Mouse (Mus musculus) embryonic fibroblast, embryonic 13.5 days (primary cell): ENCODE results near the gene Snx18.

Experiments
- CTCF ChIP-seq: IDR thresholded peaks from 2 replicates; pipeline ENCODE4 v1.5.1; 2011; ENCODE audit warnings: mild to moderate bottlenecking, control low read depth, low read length, moderate library complexity, borderline replicate concordance; ENCODE audit not compliant: insufficient read depth
- POLR2A ChIP-seq: IDR thresholded peaks from 2 replicates; pipeline ENCODE4 v1.6.1; 2011; ENCODE audit warnings: low read depth, mild to moderate bottlenecking, control low read depth, low read length, moderate library complexity

GRCm38 (mm10) chr13:113549021-113549420 is 69.3 kb downstream of the Snx18 start:
- no peak for TF ChIP-seq CTCF
- TF ChIP-seq POLR2A = no peak
